Mouse (Mus musculus) hindbrain, embryonic 11.5 days (tissue): ENCODE results near the gene Ass1. TPM values are rescaled to one million over a fixed set of nuclear protein-coding genes. Genes with fewer than 3 reads are reported as not detected.

Experiments
- ATAC-seq: fragments of 200-750 bp; cut with Nextera tagmentation; 2 replicates; pipeline ENCODE4 v1.8.0; 2017; ENCODE audit warnings: mild to moderate bottlenecking, moderate TSS enrichment, moderate library complexity; ENCODE audit not compliant: low FRiP score
- DNase-seq: peaks from one replicate; pipeline ENCODE4 v3.0.0-alpha.2; 2015; ENCODE audit warnings: low spot score
- H3K27ac ChIP-seq: fragments of 300-500 bp; sonication (generic); 2 replicates; pipeline ENCODE4 v1.5.1; 2014; ENCODE audit warnings: mild to moderate bottlenecking, low read depth, low read length
- H3K27me3 ChIP-seq: fragments of 300-500 bp; sonication (generic); 2 replicates; pipeline ENCODE4 v1.6.1; 2014; ENCODE audit warnings: mild to moderate bottlenecking, low read length, moderate library complexity, mixed read lengths; ENCODE audit not compliant: control insufficient read depth, insufficient read depth
- H3K36me3 ChIP-seq: fragments of 300-500 bp; sonication (generic); 2 replicates; pipeline ENCODE4 v1.6.1; 2014; ENCODE audit warnings: mild to moderate bottlenecking, low read length, moderate library complexity, mixed read lengths; ENCODE audit not compliant: control insufficient read depth, insufficient read depth
- H3K4me1 ChIP-seq: fragments of 300-500 bp; sonication (generic); replicated peaks from 2 replicates; pipeline ENCODE4 v1.6.1; 2014; ENCODE audit warnings: low read length, mixed read lengths; ENCODE audit not compliant: control insufficient read depth, insufficient read depth
- H3K4me2 ChIP-seq: fragments of 300-500 bp; sonication (generic); replicated peaks from 2 replicates; pipeline ENCODE4 v1.6.1; 2014; ENCODE audit warnings: mild to moderate bottlenecking, low read depth, low read length
- H3K4me3 ChIP-seq: fragments of 300-500 bp; sonication (generic); 2 replicates; pipeline ENCODE4 v1.5.1; 2014; ENCODE audit warnings: low read depth, low read length
- H3K9ac ChIP-seq: fragments of 300-500 bp; sonication (generic); 2 replicates; pipeline ENCODE4 v1.6.1; 2014; ENCODE audit warnings: low read depth, low read length
- H3K9me3 ChIP-seq: fragments of 300-500 bp; sonication (generic); 2 replicates; pipeline ENCODE4 v1.6.1; 2016; ENCODE audit warnings: low read length; ENCODE audit not compliant: control insufficient read depth
- WGBS: fragments of 180-500 bp; shearing (Covaris S2); extraction: QIAGEN DNeasy Blood & Tissue Kit; methylation state at CpG from one replicate; pipeline ENCODE4 v1.1.7; 2014; 5-methylcytosine and 5-hydroxymethylcytosine counted together
- polyA plus RNA-seq: library from polyadenylated mRNA; unstranded; fragments of >200 nt; fragmentation: Nextera tagmentation; extraction: Ambion mirVana; gene quantifications from 2 replicates; pipeline ENCODE4 v1.2.1, GENCODE M21; 2014

The Ass1 gene
- polyA plus RNA-seq, 1 experiment from 2014 or later = 10.3 TPM

DNA sequence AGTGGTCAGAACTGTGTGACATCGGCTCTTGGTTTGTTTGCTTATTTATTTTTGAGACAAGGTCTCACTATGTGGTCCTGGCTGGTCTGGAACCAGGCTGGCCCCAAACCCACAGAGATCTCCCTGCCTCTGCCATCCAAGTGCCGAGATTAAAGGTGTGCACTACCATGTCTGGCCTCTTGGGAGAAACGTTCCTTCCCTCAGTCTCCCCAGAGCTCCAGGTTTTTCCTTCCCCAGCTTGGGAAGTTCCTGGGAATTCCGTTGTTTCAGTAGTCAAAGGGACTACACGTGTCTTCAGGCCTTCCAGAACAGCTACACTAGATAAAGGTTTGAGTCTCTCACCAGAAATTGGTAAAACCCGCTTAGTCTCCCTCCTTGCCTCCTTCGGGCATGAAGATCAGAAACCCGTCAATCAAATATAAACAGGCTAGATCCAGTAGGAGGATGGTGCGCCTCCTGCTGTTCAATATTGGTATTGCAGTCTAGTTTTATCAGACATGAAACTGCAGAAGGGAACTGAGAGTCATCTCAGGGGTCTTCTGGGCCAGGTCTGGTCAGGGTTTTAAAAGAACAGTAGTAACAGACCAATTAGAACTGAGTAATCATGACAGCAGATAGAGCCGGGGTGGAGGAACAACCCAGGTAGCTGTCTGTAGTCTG, 2.5 kb downstream of the Ass1 start:
- Histone ChIP-seq H3K4me2 (no peak overlapping the region), H3K4me1 (peaks cover 12% of the 10 kb centered on the region), H3K36me3 (no peaks in the 10 kb centered on the region), H3K9ac (no peak overlapping the region), H3K27me3 (peaks cover 37% of the 10 kb centered on the region), H3K27ac (no peak overlapping the region), H3K9me3 (no peaks in the 10 kb centered on the region), H3K4me3 (no peak overlapping the region)
- WGBS = 50% methylated on average over 10 of the region's 10 CpGs
- ATAC-seq (no peak), DNase-seq (peak; percentile 77)

DNA sequence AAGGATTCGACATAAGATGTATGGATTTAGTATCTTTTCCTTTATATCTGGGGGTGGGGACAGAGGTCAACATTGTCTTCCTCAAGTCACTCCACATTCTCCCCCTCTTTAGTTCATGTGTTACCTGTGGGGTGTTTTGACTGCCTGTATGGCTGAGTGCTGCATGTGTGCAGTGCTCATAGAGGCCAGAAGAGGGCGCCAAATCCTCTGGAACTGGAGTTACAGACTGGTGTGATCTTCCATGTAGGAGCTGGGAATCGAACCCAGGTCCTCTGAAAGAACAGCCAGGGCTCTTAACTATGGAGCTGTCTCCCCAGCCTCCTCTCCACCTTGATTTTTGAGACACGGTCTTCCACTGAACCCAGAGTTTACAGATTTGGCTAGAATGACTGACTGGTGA, 3.9 kb downstream of the Ass1 start:
- no peak for ATAC-seq
- DNase-seq = no peak
- no peaks in the 10 kb centered on the region for H3K36me3 ChIP-seq
- 67% methylated on average over 4 of the region's 4 CpGs for WGBS
- no peak overlapping the region for H3K27ac ChIP-seq
- no peak overlapping the region for H3K4me3 ChIP-seq
- no peaks in the 10 kb centered on the region for H3K9me3 ChIP-seq
- H3K27me3 ChIP-seq = peaks cover 31% of the 10 kb centered on the region
- no peak overlapping the region for H3K4me2 ChIP-seq
- H3K9ac ChIP-seq = no peak overlapping the region
- peaks cover 12% of the 10 kb centered on the region for H3K4me1 ChIP-seq

DNA sequence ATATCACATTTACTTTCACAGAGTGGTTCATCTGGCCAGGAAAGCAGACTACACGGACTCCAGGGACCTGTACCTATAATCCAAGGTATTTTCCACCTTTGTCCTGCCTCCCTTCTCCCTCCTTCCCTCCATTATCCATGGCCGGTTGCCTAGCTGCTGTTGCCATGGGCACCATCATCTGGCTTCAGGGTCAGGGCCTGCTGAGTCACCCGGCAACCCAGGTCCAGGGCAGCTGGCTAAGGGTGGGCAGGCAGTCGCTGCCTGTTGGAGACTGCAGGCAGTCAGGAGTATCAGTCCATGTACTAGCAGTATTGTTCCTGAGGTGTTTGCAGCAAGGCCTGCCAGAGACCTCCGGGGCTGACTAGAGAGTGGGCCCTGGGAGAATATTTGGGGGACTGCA, 4.7 kb downstream of the Ass1 start:
- Histone ChIP-seq H3K9me3 (no peaks in the 10 kb centered on the region), H3K9ac (no peak overlapping the region), H3K4me2 (no peak overlapping the region; the same call in 1 of the 2 replicates), H3K4me1 (peaks cover 10% of the 10 kb centered on the region), H3K4me3 (no peak overlapping the region), H3K36me3 (no peaks in the 10 kb centered on the region), H3K27me3 (peaks cover 25% of the 10 kb centered on the region), H3K27ac (0 out of 2 replicates have a peak overlapping the region, but pooled peaks have one; percentile 1)
- WGBS = 58% methylated on average over 5 of the region's 5 CpGs
- no peak for ATAC-seq
- DNase-seq = peak; percentile 59

DNA sequence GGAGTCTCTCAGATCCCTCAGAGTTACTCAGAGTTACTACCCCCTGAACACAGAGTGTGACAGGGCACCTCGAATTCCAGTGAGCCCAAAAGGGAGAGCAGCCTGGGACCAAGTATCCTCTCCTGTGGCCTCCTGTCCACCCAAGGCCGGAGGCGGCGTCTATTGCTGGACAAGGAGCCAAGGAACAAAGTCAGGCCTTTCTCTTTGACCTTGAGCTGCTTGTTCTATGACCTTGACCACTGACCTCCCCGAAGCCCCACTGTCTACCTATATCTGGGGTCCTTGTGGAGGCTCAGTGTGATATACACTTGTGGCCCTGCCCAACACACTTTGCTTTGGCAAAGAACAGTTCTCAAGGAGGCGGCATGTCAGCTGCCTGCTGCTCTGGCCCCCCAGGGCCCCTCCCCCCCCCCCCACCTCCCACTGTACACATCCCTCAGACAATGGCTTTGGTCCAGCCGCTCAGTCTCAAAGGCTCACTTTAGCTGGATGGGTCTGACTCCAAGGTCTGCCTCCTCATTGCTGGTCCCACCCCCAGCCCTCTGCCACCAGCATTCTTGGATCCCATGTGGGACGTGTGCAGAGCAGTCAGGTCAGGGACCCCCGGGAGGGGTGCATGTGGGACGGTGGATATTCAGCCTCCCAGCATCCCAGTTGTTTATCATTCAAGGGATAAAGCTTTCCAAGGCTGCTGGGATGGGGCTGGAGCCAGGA, 6.3 kb downstream of the Ass1 start:
- Histone ChIP-seq H3K9ac (no peak overlapping the region), H3K27ac (no peak overlapping the region), H3K4me2 (no peak overlapping the region), H3K27me3 (peaks cover 10% of the 10 kb centered on the region), H3K36me3 (no peaks in the 10 kb centered on the region), H3K9me3 (no peaks in the 10 kb centered on the region), H3K4me3 (no peak overlapping the region), H3K4me1 (0 out of 2 replicates have a peak, but pooled peaks cover 3% of the 10 kb centered on the region)
- DNase-seq = no peak
- no peak for ATAC-seq
- 67% methylated on average over 10 of the region's 10 CpGs for WGBS

DNA sequence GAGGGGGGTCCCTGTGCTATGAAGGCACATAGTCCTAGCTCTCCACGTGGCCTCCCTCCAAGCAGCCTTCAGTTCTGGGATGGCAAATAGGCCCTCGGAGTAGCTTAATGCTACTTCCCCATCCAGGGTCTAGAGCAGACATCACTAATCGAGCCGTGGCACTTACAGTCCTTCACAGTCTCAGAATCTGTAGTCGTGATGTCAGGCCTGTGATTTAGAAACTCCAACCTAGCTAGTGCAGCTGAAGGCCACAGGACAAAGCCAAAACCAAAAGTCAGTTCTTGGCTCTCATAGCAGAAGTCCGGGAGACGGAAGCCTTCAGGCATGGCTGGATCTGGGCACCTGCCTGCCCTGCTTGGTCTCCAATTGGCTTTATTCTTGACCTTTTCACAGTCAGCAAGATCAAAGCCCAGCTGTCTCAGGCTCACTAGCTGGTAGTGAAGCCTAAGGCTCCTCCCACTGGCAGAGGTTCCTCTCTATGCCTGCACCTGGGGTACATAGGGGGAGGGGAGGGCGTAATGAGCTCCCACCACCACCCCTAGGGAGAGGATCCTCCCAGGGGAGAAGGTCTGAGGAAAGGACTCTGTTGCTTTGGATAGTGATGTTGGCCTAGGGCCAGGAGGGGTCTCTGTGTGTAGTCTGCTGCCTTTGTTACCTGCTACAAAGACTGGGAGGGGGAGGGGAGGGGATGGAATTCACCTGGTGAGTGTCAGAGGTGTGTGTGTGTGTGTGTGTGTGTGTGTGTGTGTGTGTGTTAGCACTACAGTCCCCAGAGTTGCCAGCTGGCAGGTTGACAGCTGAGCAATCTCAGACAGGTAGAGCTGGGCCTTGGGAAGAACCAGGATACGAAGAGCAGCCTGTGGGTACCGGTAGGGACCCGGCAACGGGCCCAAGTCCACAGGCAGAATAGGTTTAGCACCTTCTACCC, 7.5 kb downstream of the Ass1 start:
- Histone ChIP-seq H3K27ac (no peak overlapping the region), H3K9ac (no peak overlapping the region), H3K9me3 (no peaks in the 10 kb centered on the region), H3K4me2 (no peak overlapping the region), H3K4me3 (no peak overlapping the region), H3K27me3 (peaks cover 9% of the 10 kb centered on the region), H3K4me1 (0 out of 2 replicates have a peak, but pooled peaks cover 3% of the 10 kb centered on the region), H3K36me3 (no peaks in the 10 kb centered on the region)
- ATAC-seq = no peak
- DNase-seq = no peak
- 77% methylated on average over 12 of the region's 12 CpGs for WGBS

DNA sequence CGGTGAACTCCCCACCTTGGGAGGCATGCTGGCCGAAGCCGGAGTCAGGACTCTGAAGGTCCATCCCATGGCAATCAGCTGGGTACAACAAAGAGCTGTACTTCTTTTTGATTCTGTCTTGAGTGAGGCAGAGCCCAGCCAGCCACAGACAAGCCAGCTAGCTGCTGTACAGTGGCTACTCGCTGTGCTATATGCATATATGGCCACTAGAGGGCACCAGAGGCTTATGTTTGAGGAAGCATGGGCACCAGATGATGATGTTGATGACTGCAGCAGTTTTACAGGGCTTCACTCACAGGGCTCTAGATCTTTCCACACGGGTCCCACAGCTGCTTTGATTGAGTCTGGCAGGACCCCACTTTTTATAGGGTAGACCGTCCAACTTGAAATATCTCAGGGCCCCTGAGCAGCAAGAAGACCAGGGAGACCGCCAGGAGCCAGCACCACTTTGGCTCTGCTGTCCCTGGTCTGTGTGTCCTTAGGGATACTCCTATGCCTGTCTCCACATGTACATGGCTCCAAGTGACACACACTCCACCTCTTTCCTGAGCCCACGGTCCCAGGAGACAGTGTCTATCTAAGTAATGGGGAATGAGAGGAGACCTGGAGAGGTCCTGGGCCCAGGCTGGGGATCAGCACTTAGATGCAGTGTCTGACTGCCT, 13.0 kb downstream of the Ass1 start:
- WGBS = 30% methylated on average over 8 of the region's 8 CpGs
- Histone ChIP-seq H3K9me3 (no peaks in the 10 kb centered on the region), H3K9ac (no peak overlapping the region), H3K4me1 (no peaks in the 10 kb centered on the region), H3K4me2 (no peak overlapping the region), H3K36me3 (no peaks in the 10 kb centered on the region), H3K4me3 (no peak overlapping the region), H3K27me3 (peaks cover 58% of the 10 kb centered on the region), H3K27ac (no peak overlapping the region)
- DNase-seq (peak; percentile 92), ATAC-seq (peak; percentile 72; the same call in 1 of the 2 replicates)

DNA sequence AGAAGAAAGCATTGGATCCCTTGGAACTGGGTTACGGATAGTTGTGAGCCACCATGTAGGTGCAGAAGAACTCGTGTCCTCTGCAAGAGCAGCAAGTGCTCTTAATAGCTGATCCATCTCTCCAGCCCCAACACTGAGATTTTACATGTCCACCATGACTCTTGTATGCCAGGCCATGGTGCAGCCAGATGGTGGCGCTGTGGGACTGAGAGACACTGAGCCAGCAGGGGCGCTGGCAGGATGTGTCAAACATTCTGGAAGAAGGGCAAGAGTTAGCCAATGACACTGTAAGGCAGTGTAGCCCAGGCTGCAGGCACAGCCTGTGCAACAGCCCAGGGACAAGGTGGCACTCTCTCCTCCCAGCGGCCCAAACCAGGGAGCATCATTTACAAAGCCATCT, 14.2 kb downstream of the Ass1 start:
- no peaks in the 10 kb centered on the region for H3K36me3 ChIP-seq
- ATAC-seq (peak; percentile 30; the same call in 1 of the 2 replicates), DNase-seq (peak; percentile 94)
- peaks cover 69% of the 10 kb centered on the region for H3K27me3 ChIP-seq
- no peak overlapping the region for H3K9ac ChIP-seq
- no peaks in the 10 kb centered on the region; the same call in 1 of the 2 replicates for H3K4me1 ChIP-seq
- 27% methylated on average over 5 of the region's 5 CpGs for WGBS
- no peak overlapping the region for H3K27ac ChIP-seq
- H3K4me2 ChIP-seq = no peak overlapping the region
- H3K4me3 ChIP-seq = no peak overlapping the region
- H3K9me3 ChIP-seq = no peaks in the 10 kb centered on the region

DNA sequence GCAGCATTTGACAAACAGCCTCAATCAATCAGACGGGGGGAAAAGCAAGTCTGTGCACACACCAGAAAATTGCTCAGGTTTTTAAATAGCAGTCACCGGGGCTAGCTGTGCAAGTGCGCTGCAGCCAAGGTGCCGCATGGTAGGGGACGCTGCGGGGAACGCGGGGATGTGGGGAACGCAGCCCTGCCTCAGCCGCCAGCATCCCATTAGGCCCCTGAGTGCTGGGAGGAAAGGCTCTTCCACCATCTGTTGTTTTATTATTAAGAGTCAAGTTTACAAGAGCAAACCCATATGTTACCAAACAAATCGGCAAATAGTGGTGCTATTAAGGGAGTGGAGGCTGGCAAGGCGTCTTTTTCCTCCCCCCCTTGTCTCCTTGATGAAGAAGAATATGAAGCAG, 19.2 kb downstream of the Ass1 start:
- peaks cover 3% of the 10 kb centered on the region for H3K4me1 ChIP-seq
- H3K4me2 ChIP-seq = no peak overlapping the region
- no peak overlapping the region for H3K4me3 ChIP-seq
- H3K27ac ChIP-seq = no peak overlapping the region
- no peak for DNase-seq
- no peak for ATAC-seq
- WGBS = 49% methylated on average over 12 of the region's 12 CpGs
- H3K9ac ChIP-seq = no peak overlapping the region
- H3K36me3 ChIP-seq = no peaks in the 10 kb centered on the region
- peaks cover 90% of the 10 kb centered on the region for H3K27me3 ChIP-seq
- no peaks in the 10 kb centered on the region for H3K9me3 ChIP-seq
